Mouse (Mus musculus) c-Kit-positive CD71-negative TER-119-negative erythroid progenitor cells, embryonic 14.5 days (primary cell): ENCODE results near the gene 4930568D16Rik.

ENCODE experiments used
- DNase-seq: peaks from one replicate; pipeline ENCODE4 v3.0.0-alpha.2; 2013; ENCODE audit warnings: low read depth

The 4930568D16Rik gene

GRCm38 (mm10) chr2:35342605-35343004 lies 24.9 kb downstream of the 4930568D16Rik start:
- no peak for DNase-seq

- no peak for DNase-seq
These were observed 28.8 kb downstream of the 4930568D16Rik start for GRCm38 (mm10) chr2:35338707-35339106.

GRCm38 (mm10) chr2:35338036-35338435 lies 29.5 kb downstream of the 4930568D16Rik start:
- no peak for DNase-seq

- no peak for DNase-seq
These were observed 30.1 kb downstream of the 4930568D16Rik start for GRCm38 (mm10) chr2:35337419-35337818.

- peak; percentile 99 for DNase-seq
These were observed 30.9 kb downstream of the 4930568D16Rik start, which contains the start of gene Stom for GRCm38 (mm10) chr2:35336388-35337280. Gene Stom (minus strand): TSS chr2:35336976.

- DNase-seq = no peak
These were observed 31.9 kb downstream of the 4930568D16Rik start for GRCm38 (mm10) chr2:35335620-35336019.

- no peak for DNase-seq
These were observed 33.9 kb downstream of the 4930568D16Rik start for GRCm38 (mm10) chr2:35333670-35334069.

GRCm38 (mm10) chr2:35331205-35331604 lies 36.3 kb downstream of the 4930568D16Rik start:
- DNase-seq = no peak

GRCm38 (mm10) chr2:35329061-35329460 lies 38.5 kb downstream of the 4930568D16Rik start:
- no peak for DNase-seq

GRCm38 (mm10) chr2:35328064-35328792 lies 39.3 kb downstream of the 4930568D16Rik start:
- no peak for DNase-seq

- no peak for DNase-seq
These were observed 39.9 kb downstream of the 4930568D16Rik start for GRCm38 (mm10) chr2:35327583-35327982.

GRCm38 (mm10) chr2:35326931-35327330 lies 40.6 kb downstream of the 4930568D16Rik start:
- DNase-seq = no peak

- DNase-seq = no peak
These were observed 41.6 kb downstream of the 4930568D16Rik start for GRCm38 (mm10) chr2:35325930-35326329.

GRCm38 (mm10) chr2:35322404-35323164 lies 44.9 kb downstream of the 4930568D16Rik start:
- DNase-seq = no peak

- no peak for DNase-seq
These were observed 47.1 kb downstream of the 4930568D16Rik start for GRCm38 (mm10) chr2:35320399-35320798.

GRCm38 (mm10) chr2:35318405-35318804 lies 49.1 kb downstream of the 4930568D16Rik start:
- no peak for DNase-seq

GRCm38 (mm10) chr2:35317604-35318003 lies 49.9 kb downstream of the 4930568D16Rik start:
- DNase-seq = no peak

GRCm38 (mm10) chr2:35314300-35314699 lies 53.2 kb downstream of the 4930568D16Rik start:
- no peak for DNase-seq

GRCm38 (mm10) chr2:35309906-35310493 lies 57.5 kb downstream of the 4930568D16Rik start:
- no peak for DNase-seq

- DNase-seq = no peak
These were observed 59.4 kb downstream of the 4930568D16Rik start for GRCm38 (mm10) chr2:35308166-35308565.
